Mouse (Mus musculus): Measurements from ENCODE around the gene Dip2b. TPM values are rescaled to one million over a fixed set of nuclear protein-coding genes. Genes with fewer than 3 reads are reported as not detected.

Dip2b gene
- polyA plus RNA-seq, 1 experiment from 2014 or later: 22.8 TPM

DNA sequence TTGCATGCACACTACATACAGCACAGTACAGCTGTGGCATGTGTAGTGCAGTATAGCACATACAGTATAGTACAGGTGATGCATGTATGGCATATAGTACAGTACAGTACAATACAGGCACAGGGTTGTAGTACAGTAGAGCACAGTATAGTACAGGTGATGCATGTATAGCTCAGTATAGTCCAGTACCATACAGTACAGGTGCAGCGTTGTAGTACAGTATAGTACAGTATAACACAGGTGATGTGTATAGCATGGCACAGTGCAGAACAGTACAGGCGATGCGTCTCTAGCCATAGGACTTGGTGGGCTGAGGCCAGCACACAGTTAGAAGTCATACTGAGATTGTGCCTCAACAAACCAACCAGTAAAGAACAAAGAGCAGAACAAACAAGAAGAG is 22.9 kb downstream of the Dip2b start:
- no peak overlapping the region for H3K4me3 ChIP-seq (ENCODE audit: inconsistent target)
- WGBS (ENCODE audit: missing documents): 100% methylated on average over 3 of the region's 3 CpGs
- no peaks in the 10 kb centered on the region for H3K36me3 ChIP-seq (ENCODE audit: inconsistent target)
- peaks cover 98% of the 10 kb centered on the region for H3K79me2 ChIP-seq (ENCODE audit: inconsistent target)
- no peak overlapping the region for H3K27ac ChIP-seq

DNA sequence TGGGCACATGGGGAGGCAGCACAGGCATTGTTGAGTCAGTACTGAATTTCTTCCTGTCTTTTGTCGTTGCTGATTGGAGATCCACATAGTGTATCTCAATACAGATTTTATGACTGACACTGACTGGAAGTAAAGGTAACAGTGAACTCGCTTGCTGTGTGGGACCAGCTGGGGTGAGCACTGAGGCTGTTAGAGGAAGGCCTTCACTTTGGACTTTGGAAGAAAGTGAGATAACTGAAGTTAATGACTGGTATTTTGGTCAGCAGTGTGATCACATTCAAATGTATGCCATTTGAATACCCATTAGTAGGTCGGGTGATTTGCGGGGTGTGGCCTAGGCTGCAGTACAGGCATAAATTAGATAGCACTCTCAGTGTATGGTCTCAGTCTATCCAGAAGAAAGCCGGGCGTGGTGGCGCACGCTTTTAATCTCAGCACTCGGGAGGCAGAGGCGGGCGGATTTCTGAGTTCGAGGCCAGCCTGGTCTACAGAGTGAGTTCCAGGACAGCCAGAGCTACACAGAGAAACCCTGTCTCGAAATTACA is 24.8 kb downstream of the Dip2b start:
- no peak overlapping the region for H3K4me3 ChIP-seq (ENCODE audit: inconsistent target)
- 91% methylated on average over 11 of the region's 13 CpGs for WGBS (ENCODE audit: missing documents)
- H3K79me2 ChIP-seq (ENCODE audit: inconsistent target): peaks cover 98% of the 10 kb centered on the region
- H3K27ac ChIP-seq: no peak overlapping the region
- no peaks in the 10 kb centered on the region for H3K36me3 ChIP-seq (ENCODE audit: inconsistent target)

DNA sequence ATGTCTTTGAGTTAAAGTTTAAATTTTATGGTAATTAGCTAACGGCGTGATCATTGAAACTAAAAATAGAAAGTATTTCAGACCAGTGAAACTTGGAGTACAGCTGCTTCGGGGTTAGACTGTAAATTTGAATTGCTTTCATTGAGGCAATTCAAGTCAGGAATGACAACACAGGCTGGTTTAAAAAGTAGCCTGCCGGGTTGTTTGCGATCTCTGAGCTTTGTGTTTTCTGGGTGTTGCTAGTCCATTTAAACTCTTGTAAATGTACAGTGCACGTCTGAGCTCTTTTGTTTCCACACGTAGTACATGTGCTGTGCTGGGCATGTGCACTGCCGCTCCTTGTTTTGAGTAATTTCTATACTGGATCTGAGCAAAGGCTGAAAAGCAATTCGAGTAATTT is 28.2 kb downstream of the Dip2b start:
- H3K27ac ChIP-seq: no peak overlapping the region
- WGBS (ENCODE audit: missing documents): 74% methylated on average over 9 of the region's 9 CpGs

DNA sequence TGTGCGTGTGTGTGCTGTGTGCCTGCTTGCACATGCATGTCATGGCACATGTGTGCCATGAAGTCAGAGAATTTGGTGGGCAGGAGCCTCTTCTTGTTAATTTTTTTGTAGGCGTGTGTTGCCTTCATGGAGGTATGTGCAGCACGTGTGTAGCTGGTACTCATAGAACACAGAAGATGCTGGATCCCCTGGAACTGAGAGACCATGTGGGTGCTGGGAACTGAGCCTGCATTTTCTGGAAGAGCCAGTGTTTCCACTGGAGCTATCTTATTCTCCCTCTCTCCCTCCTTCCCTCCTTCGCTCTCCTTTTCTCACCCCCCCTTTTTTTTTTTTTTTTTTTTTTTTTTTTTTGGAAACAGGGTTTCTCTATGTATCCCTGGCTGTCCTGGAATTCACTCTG is 30.6 kb downstream of the Dip2b start:
- 96% methylated on average over 3 of the region's 4 CpGs for WGBS (ENCODE audit: missing documents)
- Histone ChIP-seq H3K27ac (no peak overlapping the region), H3K36me3 (ENCODE audit: inconsistent target) (no peaks in the 10 kb centered on the region), H3K4me3 (ENCODE audit: inconsistent target) (no peak overlapping the region), H3K79me2 (ENCODE audit: inconsistent target) (peaks cover 100% of the 10 kb centered on the region)

More for the DNA sequence above, 28.2 kb downstream of the Dip2b start:
- peaks cover 100% of the 10 kb centered on the region for H3K79me2 ChIP-seq (ENCODE audit: inconsistent target)
- no peak overlapping the region for H3K4me3 ChIP-seq (ENCODE audit: inconsistent target)
- H3K36me3 ChIP-seq (ENCODE audit: inconsistent target): no peaks in the 10 kb centered on the region

DNA sequence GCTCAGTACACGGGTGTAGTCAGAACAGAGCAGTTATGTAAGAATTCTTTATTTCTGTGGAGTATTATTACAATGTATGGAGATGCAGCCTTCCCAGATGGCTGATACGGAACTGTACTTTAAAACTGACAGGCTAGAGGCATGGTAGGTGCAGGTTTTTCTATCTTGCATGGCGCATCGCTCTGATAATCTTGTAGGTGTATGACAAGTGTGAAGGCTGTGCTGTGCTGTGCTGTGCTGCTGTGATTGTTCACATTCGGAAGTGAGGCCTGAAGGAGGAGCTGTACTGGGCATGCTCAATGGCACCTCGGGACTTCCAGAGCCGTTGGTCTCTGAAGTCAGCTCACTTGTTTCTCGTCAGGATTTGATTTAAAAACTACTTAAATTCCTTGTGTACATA is 31.6 kb downstream of the Dip2b start:
- Histone ChIP-seq H3K79me2 (ENCODE audit: inconsistent target) (peaks cover 100% of the 10 kb centered on the region), H3K36me3 (ENCODE audit: inconsistent target) (no peaks in the 10 kb centered on the region), H3K4me3 (ENCODE audit: inconsistent target) (no peak overlapping the region), H3K27ac (no peak overlapping the region)
- 89% methylated on average over 8 of the region's 8 CpGs for WGBS (ENCODE audit: missing documents)

DNA sequence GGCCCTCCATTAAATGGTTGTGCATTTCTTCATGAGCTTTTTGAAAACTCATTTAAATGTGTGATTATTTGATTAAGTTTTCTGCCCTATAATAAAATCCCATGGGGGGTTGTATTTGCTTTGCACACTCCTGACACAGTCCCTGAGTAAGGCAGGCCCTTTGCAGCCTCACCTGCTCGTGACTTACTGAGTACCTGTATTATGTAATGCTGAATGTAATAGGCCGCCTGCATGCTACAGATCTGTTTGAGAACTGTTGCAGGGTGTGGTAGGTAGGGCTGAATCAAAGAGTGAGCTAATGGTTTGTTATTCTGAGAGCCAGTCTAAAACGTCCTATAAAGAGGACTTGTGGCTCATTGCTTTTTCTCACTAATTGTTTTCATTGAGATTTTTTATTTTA is 33.4 kb downstream of the Dip2b start:
- Histone ChIP-seq H3K36me3 (ENCODE audit: inconsistent target) (no peaks in the 10 kb centered on the region), H3K4me3 (ENCODE audit: inconsistent target) (no peak overlapping the region), H3K27ac (no peak overlapping the region), H3K79me2 (ENCODE audit: inconsistent target) (peaks cover 100% of the 10 kb centered on the region)
- WGBS (ENCODE audit: missing documents): 89% methylated on average over 3 of the region's 3 CpGs

DNA sequence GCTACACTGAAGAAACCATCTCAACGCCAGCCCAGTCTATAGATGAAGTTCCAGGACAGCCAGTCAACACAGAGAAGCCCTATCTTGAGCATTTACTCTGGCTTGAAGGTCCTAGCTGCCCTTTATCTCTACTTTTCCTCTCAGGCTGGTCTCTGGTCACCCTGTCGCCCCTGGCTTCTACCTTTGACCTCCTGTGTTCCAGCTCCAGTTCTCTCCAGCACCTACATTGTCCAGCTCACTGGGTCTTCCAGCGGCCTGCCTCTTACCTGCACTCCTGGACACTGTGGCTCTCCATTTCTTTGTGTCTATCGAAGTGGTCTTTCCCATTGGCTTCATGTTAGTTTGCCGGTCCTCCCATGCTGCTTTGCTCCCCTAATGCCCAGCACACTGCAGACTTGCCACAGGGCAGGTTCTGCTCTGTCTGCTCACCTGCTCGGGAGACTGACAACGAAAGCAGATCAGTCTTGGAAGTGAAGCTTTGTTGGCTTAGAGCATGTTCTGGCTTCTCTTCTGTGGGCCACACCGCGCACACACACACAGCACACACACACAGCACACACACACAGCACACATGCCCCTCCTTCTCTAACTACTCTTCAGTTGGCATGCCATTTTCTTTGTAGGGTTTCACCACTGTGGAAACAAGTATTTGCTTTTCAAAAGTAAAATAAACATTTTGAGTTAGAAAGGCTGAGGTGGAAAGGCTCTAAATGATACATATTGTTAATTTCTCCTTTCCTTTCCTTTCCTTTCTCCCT is 35.4 kb downstream of the Dip2b start:
- no peaks in the 10 kb centered on the region for H3K36me3 ChIP-seq (ENCODE audit: inconsistent target)
- no peak overlapping the region for H3K4me3 ChIP-seq (ENCODE audit: inconsistent target)
- WGBS (ENCODE audit: missing documents): 89% methylated on average over 8 of the region's 9 CpGs
- H3K79me2 ChIP-seq (ENCODE audit: inconsistent target): peaks cover 100% of the 10 kb centered on the region
- no peak overlapping the region for H3K27ac ChIP-seq

DNA sequence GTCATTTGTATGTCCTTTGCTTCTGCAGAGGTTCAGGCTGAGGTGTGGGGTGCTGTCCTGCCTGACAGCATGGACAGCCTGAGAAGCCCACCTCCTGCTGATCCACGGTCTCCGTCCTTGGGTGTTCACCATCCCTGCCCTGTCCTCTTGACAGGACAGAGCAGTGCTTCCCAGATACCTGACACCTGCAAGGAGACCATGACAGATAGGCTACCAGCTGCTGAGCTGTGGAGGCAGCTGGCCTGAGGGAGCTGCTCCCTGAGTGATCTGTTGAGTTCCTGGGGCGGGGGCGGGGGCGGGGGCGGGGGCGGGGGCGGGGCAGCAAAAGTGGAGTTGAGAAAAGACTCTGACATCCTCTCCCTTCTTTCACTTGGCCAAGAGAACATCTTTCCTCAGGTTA is 36.3 kb downstream of the Dip2b start:
- Histone ChIP-seq H3K79me2 (ENCODE audit: inconsistent target) (peaks cover 100% of the 10 kb centered on the region), H3K27ac (no peak overlapping the region), H3K4me3 (ENCODE audit: inconsistent target) (no peak overlapping the region), H3K36me3 (ENCODE audit: inconsistent target) (no peaks in the 10 kb centered on the region)
- WGBS (ENCODE audit: missing documents): 89% methylated on average over 8 of the region's 8 CpGs

DNA sequence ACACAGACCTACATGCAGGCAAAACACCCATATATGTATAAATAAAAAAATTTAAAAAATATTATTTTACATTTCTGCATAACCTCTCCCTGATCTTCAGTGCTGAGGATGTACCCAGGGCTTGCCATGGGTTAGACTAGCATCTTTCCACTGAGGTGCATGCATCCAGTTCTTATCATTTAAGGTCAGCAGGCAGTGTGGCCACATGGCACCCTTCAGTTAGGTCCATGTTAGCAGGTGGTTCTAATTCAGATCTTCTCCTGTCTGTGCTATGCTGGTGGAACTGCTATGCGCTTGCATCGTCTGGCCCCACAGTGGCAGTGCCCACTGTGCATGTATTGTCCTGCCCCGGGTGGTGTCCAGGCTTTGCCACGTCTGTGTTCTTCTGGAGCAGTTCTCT is 37.9 kb downstream of the Dip2b start:
- H3K36me3 ChIP-seq (ENCODE audit: inconsistent target): no peaks in the 10 kb centered on the region
- 88% methylated on average over 4 of the region's 4 CpGs for WGBS (ENCODE audit: missing documents)
- H3K4me3 ChIP-seq (ENCODE audit: inconsistent target): no peak overlapping the region
- peaks cover 93% of the 10 kb centered on the region for H3K79me2 ChIP-seq (ENCODE audit: inconsistent target)
- H3K27ac ChIP-seq: no peak overlapping the region

DNA sequence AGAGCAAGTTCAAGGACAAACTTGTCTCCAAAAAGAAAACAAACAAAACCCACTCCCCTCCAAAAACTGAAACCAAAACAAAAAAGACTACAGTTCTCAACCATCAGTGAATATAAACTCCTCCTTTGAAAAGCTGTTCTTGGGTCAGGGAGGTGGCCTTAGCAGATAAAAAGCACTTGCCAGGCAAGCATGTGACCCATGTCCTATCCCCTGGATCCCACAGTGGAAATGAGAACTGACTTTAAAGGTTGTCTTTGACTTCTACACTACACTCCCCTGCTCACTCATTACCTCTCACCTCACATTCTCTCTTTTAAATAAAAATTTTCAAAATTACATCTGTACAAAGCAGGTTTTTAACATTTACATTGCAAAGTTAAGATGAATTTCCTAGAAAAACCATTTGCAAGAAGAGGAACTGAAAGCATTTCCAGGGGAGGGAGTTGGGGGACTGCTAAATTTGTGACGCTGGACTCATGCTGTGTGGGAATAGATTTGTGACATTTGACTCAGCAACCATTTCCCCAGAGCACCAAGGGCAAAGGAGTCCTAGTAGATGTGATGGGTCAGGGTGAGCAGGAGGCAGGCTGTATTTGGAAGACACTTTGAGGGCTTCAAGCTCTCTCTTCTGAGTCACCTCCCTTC is 42.5 kb downstream of the Dip2b start:
- Histone ChIP-seq H3K36me3 (ENCODE audit: inconsistent target) (no peaks in the 10 kb centered on the region), H3K4me3 (ENCODE audit: inconsistent target) (no peak overlapping the region), H3K79me2 (ENCODE audit: inconsistent target) (peaks cover 89% of the 10 kb centered on the region), H3K27ac (peak overlapping the region; percentile 53)
- WGBS (ENCODE audit: missing documents): 0% methylated on average over 1 of the region's 1 CpGs

DNA sequence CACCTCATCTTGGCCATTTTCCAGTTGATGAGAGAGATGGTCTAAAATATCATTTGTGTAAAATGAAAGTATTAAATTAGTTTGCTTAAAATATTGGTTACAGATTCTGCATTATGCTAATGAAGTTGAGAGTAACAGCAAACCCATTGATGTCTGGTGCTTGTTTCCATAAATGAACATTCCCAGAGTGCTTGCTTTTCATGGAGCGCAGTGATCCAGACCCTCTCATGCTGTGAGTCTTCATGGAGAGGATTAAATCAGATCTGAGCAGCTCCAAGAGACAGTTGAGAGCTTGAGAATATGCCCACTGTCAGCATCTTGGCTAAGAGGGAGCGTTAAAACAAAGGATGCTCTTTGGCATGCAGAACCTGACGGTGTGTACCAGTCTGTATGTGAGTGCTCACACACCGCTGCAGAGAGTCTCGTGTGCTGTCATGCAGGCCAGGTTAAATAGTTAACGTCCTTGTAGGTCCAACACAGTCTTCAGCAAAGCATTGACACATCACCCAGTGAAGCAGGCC is 43.1 kb downstream of the Dip2b start:
- peak overlapping the region; percentile 53 for H3K27ac ChIP-seq
- no peaks in the 10 kb centered on the region for H3K36me3 ChIP-seq (ENCODE audit: inconsistent target)
- no peak overlapping the region for H3K4me3 ChIP-seq (ENCODE audit: inconsistent target)
- H3K79me2 ChIP-seq (ENCODE audit: inconsistent target): peaks cover 89% of the 10 kb centered on the region
- 94% methylated on average over 6 of the region's 6 CpGs for WGBS (ENCODE audit: missing documents)

DNA sequence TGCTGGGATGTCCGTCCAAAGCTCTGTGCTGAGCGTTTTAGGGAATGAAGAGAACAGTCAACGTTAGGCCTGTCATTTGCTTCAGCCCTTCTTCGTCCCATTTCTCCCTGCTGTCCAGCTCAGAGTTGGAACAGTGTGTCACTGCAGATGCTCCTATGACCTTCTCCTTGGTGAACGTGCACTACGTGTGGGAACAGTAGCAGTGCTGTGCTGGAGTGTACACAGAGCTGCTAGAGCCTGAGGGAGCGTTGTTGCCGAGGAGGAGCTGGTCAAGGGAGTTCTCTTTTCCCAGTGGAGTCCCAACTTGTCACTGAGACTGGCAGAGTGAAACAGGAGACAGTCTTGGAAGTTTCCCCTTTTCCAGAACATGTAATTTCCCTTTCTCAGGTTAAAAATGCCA is 43.6 kb downstream of the Dip2b start:
- Histone ChIP-seq H3K36me3 (ENCODE audit: inconsistent target) (no peaks in the 10 kb centered on the region), H3K27ac (no peak overlapping the region), H3K4me3 (ENCODE audit: inconsistent target) (no peak overlapping the region), H3K79me2 (ENCODE audit: inconsistent target) (peaks cover 89% of the 10 kb centered on the region)
- 88% methylated on average over 8 of the region's 8 CpGs for WGBS (ENCODE audit: missing documents)

DNA sequence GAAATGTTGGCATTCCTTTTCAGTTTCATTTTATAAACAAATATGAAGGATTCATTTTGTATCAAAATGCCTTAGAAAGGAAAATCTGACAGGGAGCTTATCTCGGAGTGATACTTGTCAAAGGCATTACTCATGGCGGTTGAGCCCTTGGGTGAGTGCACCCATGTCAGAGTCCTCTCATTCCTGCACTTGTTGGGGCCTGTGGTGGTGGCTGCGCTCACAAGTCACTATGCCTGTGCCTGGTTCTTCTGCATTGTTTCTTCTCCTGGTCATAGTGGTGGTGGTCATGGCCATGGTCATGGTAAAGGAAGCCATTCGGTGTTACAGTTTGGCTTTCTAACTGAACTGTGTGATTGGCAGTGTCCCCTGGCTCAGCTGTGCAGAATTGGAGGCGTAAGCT is 44.3 kb downstream of the Dip2b start:
- Histone ChIP-seq H3K27ac (no peak overlapping the region), H3K4me3 (ENCODE audit: inconsistent target) (no peak overlapping the region), H3K79me2 (ENCODE audit: inconsistent target) (peaks cover 89% of the 10 kb centered on the region), H3K36me3 (ENCODE audit: inconsistent target) (no peaks in the 10 kb centered on the region)
- WGBS (ENCODE audit: missing documents): 96% methylated on average over 5 of the region's 5 CpGs

DNA sequence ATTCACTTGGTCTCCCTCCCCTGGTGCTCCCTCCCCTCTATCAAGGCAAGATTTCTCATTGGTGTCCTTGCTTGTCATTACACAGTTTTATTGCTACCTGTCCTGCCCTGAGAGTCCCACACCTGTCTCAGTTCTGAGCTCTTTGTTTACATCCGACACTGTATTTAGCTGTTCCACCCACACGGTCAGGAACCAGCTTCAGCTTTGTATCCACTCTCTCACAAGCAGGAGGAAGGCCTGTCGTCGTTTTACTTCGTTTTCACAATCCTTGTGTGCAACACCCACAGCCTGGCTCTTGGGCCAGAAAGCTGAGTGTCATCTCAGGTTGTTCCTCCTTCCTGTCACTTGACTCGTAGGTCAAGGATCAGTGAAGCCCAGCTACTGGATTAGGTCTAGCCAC is 45.4 kb downstream of the Dip2b start:
- 31% methylated on average over 6 of the region's 6 CpGs for WGBS (ENCODE audit: missing documents)
- H3K4me3 ChIP-seq (ENCODE audit: inconsistent target): no peak overlapping the region
- H3K79me2 ChIP-seq (ENCODE audit: inconsistent target): peaks cover 89% of the 10 kb centered on the region
- no peak overlapping the region for H3K27ac ChIP-seq
- no peaks in the 10 kb centered on the region for H3K36me3 ChIP-seq (ENCODE audit: inconsistent target)

DNA sequence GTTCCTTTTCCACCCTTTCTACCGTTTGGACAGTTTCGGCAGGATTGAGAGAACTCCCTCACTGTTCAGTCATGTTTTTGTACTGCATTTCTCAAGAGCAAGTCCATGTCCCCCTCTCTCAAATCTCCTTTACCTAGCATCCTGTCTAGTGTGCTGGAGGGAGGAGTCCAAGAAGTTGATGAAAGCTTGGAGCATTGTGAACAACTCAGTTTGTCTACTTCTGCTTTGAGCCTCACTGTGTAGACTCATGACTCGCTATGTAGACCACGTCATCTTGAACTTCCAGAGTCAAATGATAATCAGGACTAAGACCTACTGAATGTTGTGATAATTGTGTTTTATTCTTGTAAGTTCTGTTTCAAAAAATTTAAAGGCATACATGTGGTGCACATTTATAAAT is 46.4 kb downstream of the Dip2b start:
- no peaks in the 10 kb centered on the region for H3K36me3 ChIP-seq (ENCODE audit: inconsistent target)
- no peak overlapping the region for H3K4me3 ChIP-seq (ENCODE audit: inconsistent target)
- 49% methylated on average over 4 of the region's 4 CpGs for WGBS (ENCODE audit: missing documents)
- no peak overlapping the region for H3K27ac ChIP-seq
- H3K79me2 ChIP-seq (ENCODE audit: inconsistent target): peaks cover 89% of the 10 kb centered on the region

Measured in macrophage (primary cell).